Mouse (Mus musculus): Measurements from ENCODE around the gene Hemk1. TPM values are rescaled to one million over a fixed set of nuclear protein-coding genes. Genes with fewer than 3 reads are reported as not detected.

The Hemk1 gene
- total and polyA plus RNA-seq, 3 experiments, result 21.2 to 30.3 (median 21.4) TPM

DNA sequence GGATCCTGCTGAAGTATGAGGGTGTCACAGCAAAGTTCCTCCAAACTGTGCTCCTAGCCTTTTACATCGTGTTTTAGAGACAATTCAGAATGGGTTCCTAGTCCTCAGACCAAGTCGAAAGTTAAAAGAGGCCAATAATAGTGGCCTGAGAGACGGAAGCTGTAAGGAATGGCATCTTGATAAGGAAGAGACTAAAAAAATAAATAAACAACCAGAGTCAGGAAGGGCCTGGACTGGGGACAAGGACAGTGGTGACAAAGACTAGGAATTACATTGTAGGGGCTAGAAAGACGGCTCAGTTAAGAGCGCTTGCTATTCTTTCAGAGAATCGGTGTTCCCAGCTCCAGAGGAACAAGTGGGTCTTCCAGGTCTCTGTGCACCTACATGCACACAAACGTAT, 35.6 kb downstream of the Hemk1 start:
- no peak for DNase-seq
- H3K36me3 ChIP-seq (ENCODE audit: control insufficient read depth, insufficient read depth, low read length), result peaks cover 13% of the 10 kb centered on the region
- intact Hi-C loops (cut with DNase I), result no loop called here
- H3K27me3 ChIP-seq (ENCODE audit: control insufficient read depth, insufficient read depth, low read length), result no peaks in the 10 kb centered on the region
- TF ChIP-seq CTCF (IDR thresholded peaks at IDR 0.05) (no peak), EP300 (IDR thresholded peaks at IDR 0.05; ENCODE audit: insufficient read depth, low read depth, low read length) (no peak), POLR2A (IDR thresholded peaks at IDR 0.05; ENCODE audit: insufficient read depth, low read depth, low read length) (no peak)
- WGBS, result 29% methylated on average over 7 of the region's 7 CpGs
- H3K27ac ChIP-seq, result peak overlapping the region; percentile 93
- peak overlapping the region; percentile 9; the same call in 1 of the 2 replicates for H3K9ac ChIP-seq (ENCODE audit: low read depth, low read length)
- peaks cover 32% of the 10 kb centered on the region for H3K4me1 ChIP-seq (ENCODE audit: control insufficient read depth, insufficient read depth, low read length)
- no peaks in the 10 kb centered on the region; the same call in 1 of the 2 replicates for H3K79me2 ChIP-seq (replicated peaks; ENCODE audit: control insufficient read depth, insufficient read depth, low read length)
- peak overlapping the region; percentile 53; the same call in 1 of the 2 replicates for H3K4me3 ChIP-seq

DNA sequence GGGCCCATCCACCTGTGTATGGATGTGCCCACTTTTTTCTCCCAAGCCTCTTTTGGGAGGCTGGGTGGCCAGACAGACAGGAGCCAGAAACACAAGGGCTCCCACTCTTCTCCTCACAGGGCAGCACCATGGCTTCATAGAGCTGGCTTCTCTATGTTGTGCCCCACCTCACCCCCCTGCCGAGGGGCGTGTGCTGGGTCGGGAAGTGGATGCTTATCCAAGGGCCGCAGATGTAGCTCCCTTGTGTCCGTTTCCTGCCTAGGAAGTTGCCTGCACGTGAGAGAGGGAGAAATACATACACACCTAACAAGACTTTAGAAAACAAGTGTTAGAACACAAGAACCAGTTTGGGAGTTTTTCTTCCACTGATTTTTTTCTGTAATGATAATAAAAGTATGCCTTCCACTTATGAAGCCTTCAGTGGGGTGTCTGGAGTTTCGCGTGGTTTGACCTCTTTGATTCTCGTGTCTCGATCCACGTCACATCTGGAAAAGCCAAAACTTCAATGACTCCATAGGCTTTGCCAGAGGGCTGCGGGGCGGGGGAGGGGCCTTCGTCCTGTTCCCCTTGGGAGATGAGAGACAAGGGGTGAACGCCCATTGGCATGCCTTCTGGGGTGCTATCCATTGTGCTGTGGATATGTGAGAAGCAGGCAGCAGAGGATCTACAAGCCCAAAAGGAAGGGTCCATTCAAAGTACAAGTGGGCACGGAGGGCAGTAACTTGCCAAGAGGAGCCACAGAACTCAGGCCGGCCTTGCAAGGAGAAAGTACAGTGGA, 36.4 kb downstream of the Hemk1 start:
- H3K36me3 ChIP-seq (ENCODE audit: control insufficient read depth, insufficient read depth, low read length), result peaks cover 13% of the 10 kb centered on the region

DNA sequence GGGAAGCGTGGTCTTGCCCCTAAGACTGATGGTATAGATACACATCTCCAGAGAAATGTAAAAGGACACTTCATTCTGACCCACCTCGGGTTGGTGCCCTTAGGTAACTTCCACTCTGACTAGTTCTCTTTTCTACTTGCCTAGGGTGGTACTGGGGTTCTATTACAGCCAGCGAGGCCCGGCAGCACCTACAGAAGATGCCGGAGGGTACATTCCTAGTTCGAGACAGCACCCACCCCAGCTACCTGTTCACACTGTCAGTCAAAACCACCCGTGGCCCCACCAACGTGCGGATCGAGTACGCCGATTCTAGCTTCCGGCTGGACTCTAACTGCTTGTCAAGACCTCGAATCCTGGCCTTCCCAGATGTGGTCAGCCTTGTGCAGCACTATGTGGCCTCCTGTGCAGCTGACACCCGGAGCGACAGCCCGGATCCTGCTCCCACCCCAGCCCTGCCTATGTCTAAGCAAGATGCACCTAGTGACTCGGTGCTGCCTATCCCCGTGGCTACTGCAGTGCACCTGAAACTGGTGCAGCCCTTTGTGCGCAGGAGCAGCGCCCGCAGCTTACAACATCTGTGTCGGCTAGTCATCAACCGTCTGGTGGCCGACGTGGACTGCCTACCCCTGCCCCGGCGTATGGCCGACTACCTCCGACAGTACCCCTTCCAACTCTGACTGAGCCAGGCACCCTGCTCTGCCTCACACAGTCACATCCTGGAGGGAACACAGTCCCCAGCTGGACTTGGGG, 37.8 kb downstream of the Hemk1 start:
- peak in 1 of 2 experiments; percentile 43 for DNase-seq
- TF ChIP-seq POLR2A (IDR thresholded peaks at IDR 0.05; ENCODE audit: insufficient read depth, low read depth, low read length) (no peak), EP300 (IDR thresholded peaks at IDR 0.05; ENCODE audit: insufficient read depth, low read depth, low read length) (0 out of 2 replicates have a peak, but pooled peaks have one; percentile 16)
- H3K4me3 ChIP-seq, result peak overlapping the region; percentile 53
- H3K36me3 ChIP-seq (ENCODE audit: control insufficient read depth, insufficient read depth, low read length), result peaks cover 13% of the 10 kb centered on the region
- peaks cover 21% of the 10 kb centered on the region for H3K4me1 ChIP-seq (ENCODE audit: control insufficient read depth, insufficient read depth, low read length)
- H3K27me3 ChIP-seq (ENCODE audit: control insufficient read depth, insufficient read depth, low read length), result no peaks in the 10 kb centered on the region
- peak overlapping the region; percentile 71 for H3K9ac ChIP-seq (ENCODE audit: low read depth, low read length)
- WGBS, result 69% methylated on average over 30 of the region's 30 CpGs
- H3K27ac ChIP-seq, result peak overlapping the region; percentile 93
- intact Hi-C loops (cut with DNase I), result no loop called here
- no peaks in the 10 kb centered on the region; the same call in 1 of the 2 replicates for H3K79me2 ChIP-seq (replicated peaks; ENCODE audit: control insufficient read depth, insufficient read depth, low read length)

More for the DNA sequence above, 36.4 kb downstream of the Hemk1 start:
- Histone ChIP-seq H3K4me1 (ENCODE audit: control insufficient read depth, insufficient read depth, low read length) (peaks cover 25% of the 10 kb centered on the region), H3K4me3 (peak overlapping the region; percentile 53), H3K27me3 (ENCODE audit: control insufficient read depth, insufficient read depth, low read length) (no peaks in the 10 kb centered on the region), H3K27ac (peak overlapping the region; percentile 93), H3K79me2 (replicated peaks; ENCODE audit: control insufficient read depth, insufficient read depth, low read length) (no peaks in the 10 kb centered on the region; the same call in 1 of the 2 replicates), H3K9ac (ENCODE audit: low read depth, low read length) (peak overlapping the region; percentile 66)
- WGBS, result 33% methylated on average over 17 of the region's 17 CpGs
- DNase-seq, result no peak
- TF ChIP-seq CTCF (IDR thresholded peaks at IDR 0.05) (no peak), EP300 (IDR thresholded peaks at IDR 0.05; ENCODE audit: insufficient read depth, low read depth, low read length) (0 out of 2 replicates have a peak, but pooled peaks have one; percentile 28), POLR2A (IDR thresholded peaks at IDR 0.05; ENCODE audit: insufficient read depth, low read depth, low read length) (0 out of 2 replicates have a peak, but pooled peaks have one; percentile 9)
- intact Hi-C loops (cut with DNase I), result no loop called here

DNA sequence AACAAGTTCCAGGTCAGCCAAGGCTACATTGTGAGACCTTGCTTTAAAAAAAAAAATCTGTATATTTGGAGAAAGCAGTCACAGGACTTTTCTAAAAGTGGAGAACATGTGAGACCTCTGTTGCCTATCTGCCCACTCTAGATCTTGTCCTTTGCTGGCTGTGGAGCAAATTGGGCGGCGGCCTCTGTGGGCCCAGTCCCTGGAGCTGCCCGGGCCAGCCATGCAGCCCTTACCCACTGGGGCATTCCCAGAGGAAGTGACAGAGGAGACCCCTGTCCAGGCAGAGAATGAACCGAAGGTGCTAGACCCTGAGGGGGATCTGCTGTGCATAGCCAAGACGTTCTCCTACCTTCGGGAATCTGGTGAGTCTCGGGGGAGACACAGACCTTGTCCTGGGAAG, 38.4 kb downstream of the Hemk1 start:
- peak; percentile 61 to 66 for DNase-seq
- H3K79me2 ChIP-seq (replicated peaks; ENCODE audit: control insufficient read depth, insufficient read depth, low read length), result no peaks in the 10 kb centered on the region; the same call in 1 of the 2 replicates
- peaks cover 13% of the 10 kb centered on the region for H3K36me3 ChIP-seq (ENCODE audit: control insufficient read depth, insufficient read depth, low read length)
- peak overlapping the region; percentile 53 for H3K4me3 ChIP-seq
- peak overlapping the region; percentile 93 for H3K27ac ChIP-seq
- intact Hi-C loops (cut with DNase I), result loop anchor here (2.0 kb wide), 1 partner anchor 25 kb away; no protein-coding TSS in a partner anchor
- TF ChIP-seq EP300 (IDR thresholded peaks at IDR 0.05; ENCODE audit: insufficient read depth, low read depth, low read length) (peak; percentile 58; the same call in 1 of the 2 replicates), CTCF (IDR thresholded peaks at IDR 0.05) (no peak), POLR2A (IDR thresholded peaks at IDR 0.05; ENCODE audit: insufficient read depth, low read depth, low read length) (peak; percentile 53; the same call in 1 of the 2 replicates)
- peaks cover 20% of the 10 kb centered on the region for H3K4me1 ChIP-seq (ENCODE audit: control insufficient read depth, insufficient read depth, low read length)
- peak overlapping the region; percentile 71 for H3K9ac ChIP-seq (ENCODE audit: low read depth, low read length)
- H3K27me3 ChIP-seq (ENCODE audit: control insufficient read depth, insufficient read depth, low read length), result no peaks in the 10 kb centered on the region
- 54% methylated on average over 7 of the region's 7 CpGs for WGBS

DNA sequence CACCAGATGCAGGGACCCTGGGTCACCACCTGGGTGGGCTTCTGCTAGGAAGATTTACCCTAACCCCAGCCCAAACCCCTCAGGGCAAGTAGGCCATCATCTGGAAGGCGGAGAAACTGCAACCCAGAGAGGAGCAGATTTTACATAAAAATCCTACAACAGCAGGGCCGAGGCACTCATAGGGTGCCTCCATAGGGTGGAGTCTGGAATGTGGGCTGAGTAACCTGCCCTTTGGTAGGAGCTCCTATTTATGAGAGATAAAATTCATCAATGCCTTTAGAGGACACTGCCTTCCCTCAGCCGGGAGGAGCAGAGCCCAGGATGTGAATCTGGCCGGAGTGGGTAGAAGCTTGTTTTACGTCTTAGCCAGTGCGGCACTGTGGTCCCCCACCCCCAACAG, 39.3 kb downstream of the Hemk1 start:
- WGBS, result 63% methylated on average over 6 of the region's 6 CpGs
- Histone ChIP-seq H3K27ac (peak overlapping the region; percentile 93), H3K79me2 (replicated peaks; ENCODE audit: control insufficient read depth, insufficient read depth, low read length) (no peaks in the 10 kb centered on the region; the same call in 1 of the 2 replicates), H3K4me3 (peak overlapping the region; percentile 53), H3K27me3 (ENCODE audit: control insufficient read depth, insufficient read depth, low read length) (no peaks in the 10 kb centered on the region), H3K36me3 (ENCODE audit: control insufficient read depth, insufficient read depth, low read length) (peaks cover 13% of the 10 kb centered on the region), H3K9ac (ENCODE audit: low read depth, low read length) (peak overlapping the region; percentile 90), H3K4me1 (ENCODE audit: control insufficient read depth, insufficient read depth, low read length) (peaks cover 24% of the 10 kb centered on the region)
- intact Hi-C loops (cut with DNase I), result loop anchor here (2.0 kb wide), 1 partner anchor 26 kb away; no protein-coding TSS in a partner anchor
- no peak for DNase-seq
- TF ChIP-seq CTCF (IDR thresholded peaks at IDR 0.05) (0 out of 2 replicates have a peak, but pooled peaks have one; percentile 10), POLR2A (IDR thresholded peaks at IDR 0.05; ENCODE audit: insufficient read depth, low read depth, low read length) (no peak)
